Mouse (Mus musculus): ENCODE data around the gene Ganc.

Ganc gene

GRCm38 (mm10) chr2:120502605-120502990, 98.9 kb downstream of the Ganc start:
- DNase-seq: peak; percentile 29 to 50

- DNase-seq: no peak
Measured at GRCm38 (mm10) chr2:120503094-120503493, 99.4 kb downstream of the Ganc start.

- no peak for DNase-seq
Measured at GRCm38 (mm10) chr2:120503992-120504391, 100.3 kb downstream of the Ganc start.
